ENCODE assay signal across 10 mouse cellular contexts in the genomic region with DNA sequence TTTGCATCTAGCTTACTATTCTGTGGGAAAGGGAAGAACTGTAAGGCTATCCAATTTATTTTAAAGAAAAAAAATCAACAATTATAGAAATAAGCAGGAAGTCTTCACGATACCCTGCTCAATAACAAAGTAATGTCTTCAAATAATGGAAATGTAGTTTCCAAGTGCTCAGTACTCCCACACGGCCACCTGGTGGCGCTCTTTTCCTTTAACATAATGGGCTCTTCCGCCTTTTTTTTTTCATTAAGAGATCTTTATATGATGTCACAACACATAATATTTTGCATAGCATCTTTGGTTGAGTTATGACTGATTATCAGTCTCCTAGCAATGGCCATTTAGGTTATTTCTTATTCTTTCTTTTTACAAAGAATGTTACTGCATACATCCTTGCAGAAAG. TPM values are rescaled to one million over a fixed set of nuclear protein-coding genes. Genes with fewer than 3 reads are reported as not detected.
A peak's percentile ranks its signal among the peaks of the same experiment; 100 is the strongest.
DNase-seq lines count a peak whose midpoint lies in the region; ATAC-seq and TF ChIP-seq lines count a peak whose summit lies in the region.
"Had no signal": no experiment of that assay in that cellular context is flagged by ENCODE, and none has a peak within 500 bp of the region (broad histone marks: within the 10 kb centered on the region; RNA-seq: fewer than 3 reads in every experiment).

No protein-coding gene starts in this region.

- H3K36me3 ChIP-seq in stomach, postnatal 0 days (ENCODE audit: control insufficient read depth, insufficient read depth, low read length): no peaks in the 10 kb centered on the region
- H3K36me3 ChIP-seq: limb, embryonic 12.5 days had no signal

- peak; percentile 31 for DNase-seq in CD4-positive, CD25-positive, alpha-beta regulatory T cell, adult 2 months (ENCODE audit: low read depth, low spot score)
- DNase-seq in layer of hippocampus, adult 11-12 months (ENCODE audit: low spot score): peak; percentile 29
- DNase-seq in layer of hippocampus, adult 8-10 months (ENCODE audit: low spot score in 2 of 2): no peak
- DNase-seq in thymus, postnatal 0 days (ENCODE audit: low spot score): peak; percentile 19
- DNase-seq in thymus, postnatal 25 days: no peak
- DNase-seq in stomach, postnatal 0 days (ENCODE audit: low spot score): no peak
- DNase-seq in spleen, adult 18-20 months: no peak
- DNase-seq: cerebellum, adult 8-10 months had no signal

- no peaks in the 10 kb centered on the region for H3K27me3 ChIP-seq in stomach, postnatal 0 days (ENCODE audit: control insufficient read depth, insufficient read depth, low read length)
- H3K27me3 ChIP-seq: limb, embryonic 12.5 days had no signal

- no peak overlapping the region for H3K4me3 ChIP-seq in stomach, postnatal 0 days (ENCODE audit: low read depth, low read length)
- H3K4me3 ChIP-seq: limb, embryonic 12.5 days had no signal

- ATAC-seq in CD4-positive, CD25-positive, alpha-beta regulatory T cell, adult 4 months: no peak
- ATAC-seq in stomach, postnatal 0 days (ENCODE audit: low FRiP score, low TSS enrichment): no peak

- no peaks in the 10 kb centered on the region for H3K9me3 ChIP-seq in stomach, postnatal 0 days (ENCODE audit: control insufficient read depth, low read length)
- H3K9me3 ChIP-seq: limb, embryonic 12.5 days had no signal

- no peak for TF ChIP-seq EP300 in stomach, postnatal 0 days (optimal IDR thresholded peaks at IDR 0.05)

- no peak overlapping the region for H3K27ac ChIP-seq in stomach, postnatal 0 days (replicated peaks)
- H3K27ac ChIP-seq: limb, embryonic 12.5 days had no signal

- H3K9ac ChIP-seq in stomach, postnatal 0 days (ENCODE audit: low read length): no peak overlapping the region
- H3K9ac ChIP-seq: limb, embryonic 12.5 days had no signal

- TF ChIP-seq CTCF in stomach, postnatal 0 days (IDR thresholded peaks at IDR 0.05; ENCODE audit: low read depth): peak; percentile 59

- H3K4me1 ChIP-seq in stomach, postnatal 0 days (replicated peaks; ENCODE audit: control insufficient read depth, insufficient read depth): no peaks in the 10 kb centered on the region
- H3K4me1 ChIP-seq: limb, embryonic 12.5 days had no signal

- no peak overlapping the region for H3K4me2 ChIP-seq in stomach, postnatal 0 days (replicated peaks; ENCODE audit: low read depth)
- H3K4me2 ChIP-seq: limb, embryonic 12.5 days had no signal

- WGBS in stomach, postnatal 0 days: 42% methylated on average over 4 of the region's 4 CpGs

RNA-seq across cellular contexts. Expression of gene Kbtbd8, which starts 29.0 kb away (rescaled TPM):
- 1 to 10 TPM; 3.6 to 4.0 TPM for polyA plus RNA-seq in CD4-positive, CD25-positive, alpha-beta regulatory T cell, adult 4 months (2017; shearing (Covaris generic))
- 10 to 100 TPM; 10.2 to 13.5 (median 11.6) TPM for total RNA-seq in layer of hippocampus, adult 8-10 months (2022)
- 3.7 and 5.1 TPM in 2 replicates for polyA plus RNA-seq in thymus, postnatal 0 days (2015; fragmentation: Nextera tagmentation; extraction: Ambion mirVana)
- 1.7 and 1.8 TPM in 2 replicates for polyA plus RNA-seq in stomach, postnatal 0 days (2015; fragmentation: Nextera tagmentation; extraction: Ambion mirVana)

Comparison
In these comparisons a context has a peak if more than half of its experiments do, and no peak if none do; other contexts are left out.
1. DNase-seq: peak in CD4-positive, CD25-positive, alpha-beta regulatory T cell, adult 2 months (single experiment), layer of hippocampus, adult 11-12 months (single experiment) and thymus, postnatal 0 days (single experiment); none in layer of hippocampus, adult 8-10 months (0 of 2), thymus, postnatal 25 days (single experiment), stomach, postnatal 0 days (single experiment) and spleen, adult 18-20 months (0 of 2).